Mouse (Mus musculus) hindbrain, embryonic 12.5 days (tissue): ENCODE measurements around the gene Galnt10. TPM values are rescaled to one million over a fixed set of nuclear protein-coding genes. Genes with fewer than 3 reads are reported as not detected.

ENCODE experiments used
- ATAC-seq: fragments of 200-750 bp; cut with Nextera tagmentation; 2 replicates; pipeline ENCODE4 v1.8.0; 2017; ENCODE audit warnings: moderate TSS enrichment; ENCODE audit not compliant: low FRiP score
- H3K27ac ChIP-seq: fragments of 300-500 bp; sonication (generic); 2 replicates; pipeline ENCODE4 v1.5.1; 2016; ENCODE audit warnings: mild to moderate bottlenecking
- H3K27me3 ChIP-seq: fragments of 300-500 bp; sonication (generic); 2 replicates; pipeline ENCODE4 v1.6.1; 2016; ENCODE audit warnings: mild to moderate bottlenecking
- H3K36me3 ChIP-seq: fragments of 300-500 bp; sonication (generic); 2 replicates; pipeline ENCODE4 v1.6.1; 2016; ENCODE audit warnings: mild to moderate bottlenecking
- H3K4me1 ChIP-seq: fragments of 300-500 bp; sonication (generic); 2 replicates; pipeline ENCODE4 v1.6.1; 2016
- H3K4me2 ChIP-seq: fragments of 300-500 bp; sonication (generic); replicated peaks from 2 replicates; pipeline ENCODE4 v1.6.1; 2016; ENCODE audit warnings: mild to moderate bottlenecking
- H3K4me3 ChIP-seq: fragments of 300-500 bp; sonication (generic); 2 replicates; pipeline ENCODE4 v1.5.1; 2016; ENCODE audit warnings: mild to moderate bottlenecking
- H3K9ac ChIP-seq: fragments of 300-500 bp; sonication (generic); 2 replicates; pipeline ENCODE4 v1.6.1; 2016; ENCODE audit warnings: mild to moderate bottlenecking, moderate library complexity
- H3K9me3 ChIP-seq: fragments of 300-500 bp; sonication (generic); replicated peaks from 2 replicates; pipeline ENCODE4 v1.6.1; 2016; ENCODE audit warnings: mild to moderate bottlenecking
- WGBS: fragments of 180-500 bp; shearing (Covaris S2); methylation state at CpG from one replicate; pipeline ENCODE4 v1.1.7; 2016; 5-methylcytosine and 5-hydroxymethylcytosine counted together
- polyA plus RNA-seq: library from polyadenylated mRNA; unstranded; fragments of >200 nt; fragmentation: Nextera tagmentation; extraction: Ambion mirVana; gene quantifications from 2 replicates; pipeline ENCODE4 v1.2.1, GENCODE M21; 2016

The Galnt10 gene
- polyA plus RNA-seq, 1 experiment from 2014 or later = 31.4 TPM

- H3K36me3 ChIP-seq = no peaks in the 10 kb centered on the region
- no peak overlapping the region for H3K4me3 ChIP-seq
- H3K9me3 ChIP-seq = no peaks in the 10 kb centered on the region
- WGBS = 92% methylated on average over 19 of the region's 19 CpGs
- peaks cover 17% of the 10 kb centered on the region for H3K4me1 ChIP-seq
- no peak overlapping the region for H3K9ac ChIP-seq
- no peak overlapping the region for H3K4me2 ChIP-seq
- no peak for ATAC-seq
- no peaks in the 10 kb centered on the region for H3K27me3 ChIP-seq
- no peak overlapping the region for H3K27ac ChIP-seq
These were observed 16.4 kb downstream of the Galnt10 start for GRCm38 (mm10) chr11:57661492-57662229.

GRCm38 (mm10) chr11:57662231-57662630 lies 17.0 kb downstream of the Galnt10 start:
- peaks cover 13% of the 10 kb centered on the region for H3K4me1 ChIP-seq
- no peaks in the 10 kb centered on the region for H3K27me3 ChIP-seq
- ATAC-seq = no peak
- H3K4me2 ChIP-seq = no peak overlapping the region
- no peaks in the 10 kb centered on the region for H3K36me3 ChIP-seq
- H3K9me3 ChIP-seq = no peaks in the 10 kb centered on the region
- WGBS = 91% methylated on average over 4 of the region's 4 CpGs
- H3K9ac ChIP-seq = no peak overlapping the region
- H3K4me3 ChIP-seq = no peak overlapping the region
- H3K27ac ChIP-seq = no peak overlapping the region

DNA sequence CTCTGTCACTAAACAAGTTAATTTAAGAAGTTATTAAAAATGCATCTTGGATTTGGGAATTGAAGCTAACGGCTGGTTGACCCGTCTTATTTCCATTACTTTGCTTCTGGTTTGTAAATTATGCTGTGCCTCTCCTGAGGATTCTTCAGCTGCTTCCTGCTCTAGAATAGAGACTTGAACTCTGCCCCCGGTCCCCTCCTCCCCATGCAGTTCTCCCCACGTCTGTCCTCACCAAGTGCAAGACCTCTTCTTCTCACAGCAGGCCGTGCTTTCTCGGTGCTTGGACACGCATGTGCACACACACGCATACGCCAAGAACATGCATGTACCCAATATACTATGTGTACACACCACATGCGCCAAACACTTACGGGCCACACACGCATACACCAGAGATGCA lies 18.0 kb downstream of the Galnt10 start:
- H3K27ac ChIP-seq = no peak overlapping the region
- H3K9ac ChIP-seq = no peak overlapping the region
- H3K4me2 ChIP-seq = no peak overlapping the region
- no peaks in the 10 kb centered on the region for H3K27me3 ChIP-seq
- 78% methylated on average over 12 of the region's 12 CpGs for WGBS
- no peak for ATAC-seq
- no peaks in the 10 kb centered on the region for H3K36me3 ChIP-seq
- H3K4me3 ChIP-seq = no peak overlapping the region
- H3K9me3 ChIP-seq = no peaks in the 10 kb centered on the region
- H3K4me1 ChIP-seq = 0 out of 2 replicates have a peak, but pooled peaks cover 8% of the 10 kb centered on the region

DNA sequence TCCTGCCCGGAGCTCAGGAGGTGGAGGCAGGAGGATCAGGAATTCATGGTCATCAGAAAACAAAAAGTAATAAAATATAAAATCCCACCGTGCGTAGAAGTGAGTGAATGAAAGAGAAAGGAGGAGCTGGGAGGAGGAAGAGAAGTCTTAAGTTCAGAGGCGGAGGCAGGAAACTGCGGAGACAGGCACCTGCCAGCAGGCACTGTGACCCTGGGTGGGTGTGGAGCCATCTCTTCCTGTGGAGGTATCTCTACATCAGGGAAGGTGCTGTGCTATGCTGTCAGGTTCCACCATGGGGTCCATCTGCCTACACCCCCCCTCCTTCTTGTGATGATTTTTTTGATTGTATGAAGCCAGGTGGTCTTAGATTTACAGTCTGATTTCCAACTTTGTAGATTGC lies 19.5 kb downstream of the Galnt10 start:
- no peaks in the 10 kb centered on the region for H3K36me3 ChIP-seq

GRCm38 (mm10) chr11:57668271-57668670 lies 23.0 kb downstream of the Galnt10 start:
- Histone ChIP-seq H3K9me3 (no peaks in the 10 kb centered on the region), H3K27me3 (no peaks in the 10 kb centered on the region), H3K9ac (no peak overlapping the region), H3K4me2 (no peak overlapping the region), H3K4me1 (peaks cover 13% of the 10 kb centered on the region), H3K27ac (no peak overlapping the region), H3K4me3 (no peak overlapping the region), H3K36me3 (no peaks in the 10 kb centered on the region)
- WGBS = 95% methylated on average over 8 of the region's 8 CpGs
- ATAC-seq = no peak

More for the DNA sequence above, 19.5 kb downstream of the Galnt10 start:
- WGBS = 85% methylated on average over 5 of the region's 5 CpGs
- Histone ChIP-seq H3K27me3 (no peaks in the 10 kb centered on the region), H3K9me3 (no peaks in the 10 kb centered on the region), H3K4me2 (no peak overlapping the region), H3K4me3 (no peak overlapping the region), H3K9ac (no peak overlapping the region), H3K4me1 (peaks cover 8% of the 10 kb centered on the region; the same call in 1 of the 2 replicates), H3K27ac (no peak overlapping the region)
- no peak for ATAC-seq

DNA sequence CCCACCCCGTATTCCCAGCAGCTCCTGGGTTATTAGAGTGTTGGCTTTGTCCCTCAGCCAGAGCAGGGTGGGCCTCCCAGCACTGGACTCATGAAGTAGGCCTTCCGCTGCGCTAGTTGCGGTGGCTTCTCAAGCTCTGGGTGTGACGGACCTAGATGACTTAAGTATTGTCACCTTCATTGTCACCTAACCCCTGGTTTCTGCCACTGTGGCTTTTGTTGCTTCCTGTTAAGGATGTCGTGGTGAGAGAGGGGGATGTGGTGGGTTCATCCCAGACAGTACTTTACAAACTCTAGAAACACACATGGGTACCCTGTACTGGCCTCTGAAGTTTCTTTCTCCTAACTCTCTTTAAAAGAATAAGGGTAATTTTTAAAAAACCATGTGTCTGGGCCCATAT lies 24.3 kb downstream of the Galnt10 start:
- no peak overlapping the region for H3K4me2 ChIP-seq
- H3K4me3 ChIP-seq = no peak overlapping the region
- no peak overlapping the region for H3K9ac ChIP-seq
- WGBS = 79% methylated on average over 6 of the region's 6 CpGs
- no peaks in the 10 kb centered on the region for H3K36me3 ChIP-seq
- H3K27ac ChIP-seq = no peak overlapping the region
- no peak for ATAC-seq
- H3K27me3 ChIP-seq = no peaks in the 10 kb centered on the region
- peaks cover 13% of the 10 kb centered on the region for H3K4me1 ChIP-seq
- H3K9me3 ChIP-seq = no peaks in the 10 kb centered on the region

- Histone ChIP-seq H3K27me3 (no peaks in the 10 kb centered on the region), H3K4me1 (peaks cover 11% of the 10 kb centered on the region), H3K9ac (no peak overlapping the region), H3K4me3 (no peak overlapping the region), H3K4me2 (no peak overlapping the region), H3K36me3 (no peaks in the 10 kb centered on the region), H3K9me3 (no peaks in the 10 kb centered on the region), H3K27ac (no peak overlapping the region)
- ATAC-seq = no peak
- WGBS = 5% methylated on average over 5 of the region's 5 CpGs
These were observed 26.0 kb downstream of the Galnt10 start for GRCm38 (mm10) chr11:57671120-57671697.

- Histone ChIP-seq H3K9ac (no peak overlapping the region), H3K9me3 (no peaks in the 10 kb centered on the region), H3K27ac (no peak overlapping the region), H3K4me3 (no peak overlapping the region), H3K36me3 (no peaks in the 10 kb centered on the region), H3K4me2 (no peak overlapping the region), H3K27me3 (no peaks in the 10 kb centered on the region), H3K4me1 (peaks cover 11% of the 10 kb centered on the region)
- no peak for ATAC-seq
- WGBS = 52% methylated on average over 10 of the region's 10 CpGs
These were observed 26.6 kb downstream of the Galnt10 start for GRCm38 (mm10) chr11:57671797-57672196.

GRCm38 (mm10) chr11:57672995-57673394 lies 27.8 kb downstream of the Galnt10 start:
- WGBS = 91% methylated on average over 9 of the region's 9 CpGs
- no peak overlapping the region for H3K9ac ChIP-seq
- no peak overlapping the region for H3K4me3 ChIP-seq
- no peaks in the 10 kb centered on the region for H3K36me3 ChIP-seq
- H3K4me2 ChIP-seq = no peak overlapping the region
- peaks cover 15% of the 10 kb centered on the region for H3K4me1 ChIP-seq
- H3K27me3 ChIP-seq = no peaks in the 10 kb centered on the region
- H3K27ac ChIP-seq = no peak overlapping the region
- H3K9me3 ChIP-seq = no peaks in the 10 kb centered on the region
- no peak for ATAC-seq

- no peaks in the 10 kb centered on the region for H3K27me3 ChIP-seq
- peaks cover 15% of the 10 kb centered on the region for H3K4me1 ChIP-seq
- no peak overlapping the region for H3K4me2 ChIP-seq
- H3K36me3 ChIP-seq = no peaks in the 10 kb centered on the region
- WGBS = 64% methylated on average over 12 of the region's 12 CpGs
- no peak overlapping the region for H3K4me3 ChIP-seq
- H3K27ac ChIP-seq = peak overlapping the region; percentile 55
- H3K9me3 ChIP-seq = no peaks in the 10 kb centered on the region
- H3K9ac ChIP-seq = 0 out of 2 replicates have a peak overlapping the region, but pooled peaks have one; percentile 15
- no peak for ATAC-seq
These were observed 28.9 kb downstream of the Galnt10 start for GRCm38 (mm10) chr11:57673977-57674687.

GRCm38 (mm10) chr11:57677261-57677660 lies 32.0 kb downstream of the Galnt10 start:
- WGBS = 57% methylated on average over 3 of the region's 3 CpGs
- ATAC-seq = no peak
- no peaks in the 10 kb centered on the region for H3K36me3 ChIP-seq
- no peak overlapping the region for H3K4me3 ChIP-seq
- no peak overlapping the region for H3K27ac ChIP-seq
- no peaks in the 10 kb centered on the region for H3K27me3 ChIP-seq
- peaks cover 14% of the 10 kb centered on the region for H3K4me1 ChIP-seq
- H3K9me3 ChIP-seq = no peaks in the 10 kb centered on the region
- H3K4me2 ChIP-seq = no peak overlapping the region
- H3K9ac ChIP-seq = no peak overlapping the region

DNA sequence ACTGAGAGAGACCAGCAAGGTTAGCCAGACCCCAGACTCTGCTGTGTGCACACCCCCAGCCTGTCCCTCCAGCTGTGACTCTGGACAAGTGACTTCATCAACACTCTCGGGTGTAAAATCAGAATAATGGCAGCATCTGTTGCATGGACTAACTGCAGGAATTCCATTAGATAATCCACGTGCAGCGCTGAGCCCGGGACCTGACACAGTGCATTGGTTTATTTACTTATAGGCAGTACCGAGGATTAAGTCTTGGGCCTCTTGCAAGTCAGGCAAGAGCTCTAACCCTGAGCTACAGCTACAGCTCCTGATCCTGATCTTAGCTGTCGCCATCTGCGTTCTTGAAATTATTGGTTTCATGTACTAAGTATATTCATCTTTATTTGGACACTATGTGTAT lies 37.3 kb downstream of the Galnt10 start:
- WGBS = 55% methylated on average over 7 of the region's 7 CpGs
- H3K9me3 ChIP-seq = no peaks in the 10 kb centered on the region
- H3K27me3 ChIP-seq = 0 out of 2 replicates have a peak, but pooled peaks cover 2% of the 10 kb centered on the region
- no peak overlapping the region for H3K9ac ChIP-seq
- H3K4me2 ChIP-seq = no peak overlapping the region
- no peak for ATAC-seq
- H3K4me3 ChIP-seq = no peak overlapping the region
- H3K36me3 ChIP-seq = no peaks in the 10 kb centered on the region
- H3K27ac ChIP-seq = no peak overlapping the region
- H3K4me1 ChIP-seq = peaks cover 39% of the 10 kb centered on the region
